Mouse (Mus musculus) spleen, adult 2 months (tissue): ENCODE results near the gene Zfp235.

Source experiments
- CTCF ChIP-seq: fragments of 200-500 bp; IDR thresholded peaks from 2 replicates; pipeline ENCODE4 v1.5.1; 2011; ENCODE audit warnings: mild to moderate bottlenecking, inconsistent platforms; ENCODE audit not compliant: insufficient read depth, insufficient read length, insufficient replicate concordance; ENCODE audit errors: extremely low read depth
- POLR2A ChIP-seq: fragments of 200-500 bp; IDR thresholded peaks from 2 replicates; pipeline ENCODE4 v1.6.1; 2011; ENCODE audit warnings: low read depth, low read length, inconsistent platforms

GRCm38 (mm10) chr7:24110839-24111238 is 23.1 kb upstream of the Zfp235 start:
- TF ChIP-seq CTCF (no peak), POLR2A (no peak)
